Mouse (Mus musculus): ENCODE measurements at regions not wholly inside any gene's neighbourhood (a gene's known extent, or its start where the extent isn't known, plus 50 kb on each side); places are given as distances from the start of the nearest gene placed in this dataset.

DNA sequence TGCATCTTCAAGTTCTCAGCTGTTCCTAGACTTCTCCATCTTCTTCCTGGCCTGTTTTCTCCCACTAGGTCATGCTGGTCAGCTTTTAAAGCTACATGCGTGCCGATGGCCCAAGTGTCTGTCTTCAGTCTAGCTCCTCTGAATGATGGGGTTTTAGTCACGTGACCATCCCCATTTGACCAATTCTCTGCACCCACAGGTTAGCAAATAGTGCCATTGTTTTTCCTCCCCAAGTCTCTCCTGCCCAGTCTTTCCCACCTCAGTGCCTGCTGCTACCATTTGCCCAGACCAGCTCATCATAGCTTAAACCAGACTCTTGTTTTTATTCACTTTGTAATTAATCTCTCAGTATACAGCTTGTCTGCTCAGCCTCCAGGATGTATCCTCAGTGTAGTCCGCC, 62.3 kb downstream of the Zfp706 start:
- no peak for DNase-seq (ENCODE audit: low spot score)

DNA sequence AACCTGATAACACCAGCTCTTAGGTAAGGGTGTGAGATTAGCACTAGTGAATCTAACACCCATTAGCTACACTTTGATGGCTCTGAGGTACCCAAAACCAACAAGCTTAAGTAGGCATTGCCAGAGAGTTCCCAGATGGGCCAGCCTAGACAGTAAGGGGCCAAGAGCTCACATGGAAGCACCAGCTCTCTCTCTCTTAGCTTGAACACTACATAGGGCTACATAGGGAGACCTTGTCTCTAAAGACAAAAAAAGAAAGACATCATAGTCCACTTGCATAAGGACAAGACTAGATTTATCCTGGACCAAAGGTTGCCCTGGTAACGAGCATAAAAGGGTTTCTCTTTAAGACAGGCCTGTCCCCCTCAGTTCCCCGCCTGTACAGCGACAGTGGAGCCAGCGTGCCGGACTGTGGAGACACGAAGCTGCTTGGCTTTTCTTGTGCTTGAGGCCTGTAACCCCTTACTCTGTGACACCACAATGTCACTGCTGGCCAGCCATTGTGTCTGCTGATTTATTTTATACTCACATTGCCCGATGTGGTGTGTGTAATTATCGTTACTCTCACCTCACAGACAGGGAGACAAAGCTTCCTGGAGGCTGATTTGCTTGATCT, 62.9 kb downstream of the Zfp706 start:
- no peak for DNase-seq (ENCODE audit: low spot score)

DNA sequence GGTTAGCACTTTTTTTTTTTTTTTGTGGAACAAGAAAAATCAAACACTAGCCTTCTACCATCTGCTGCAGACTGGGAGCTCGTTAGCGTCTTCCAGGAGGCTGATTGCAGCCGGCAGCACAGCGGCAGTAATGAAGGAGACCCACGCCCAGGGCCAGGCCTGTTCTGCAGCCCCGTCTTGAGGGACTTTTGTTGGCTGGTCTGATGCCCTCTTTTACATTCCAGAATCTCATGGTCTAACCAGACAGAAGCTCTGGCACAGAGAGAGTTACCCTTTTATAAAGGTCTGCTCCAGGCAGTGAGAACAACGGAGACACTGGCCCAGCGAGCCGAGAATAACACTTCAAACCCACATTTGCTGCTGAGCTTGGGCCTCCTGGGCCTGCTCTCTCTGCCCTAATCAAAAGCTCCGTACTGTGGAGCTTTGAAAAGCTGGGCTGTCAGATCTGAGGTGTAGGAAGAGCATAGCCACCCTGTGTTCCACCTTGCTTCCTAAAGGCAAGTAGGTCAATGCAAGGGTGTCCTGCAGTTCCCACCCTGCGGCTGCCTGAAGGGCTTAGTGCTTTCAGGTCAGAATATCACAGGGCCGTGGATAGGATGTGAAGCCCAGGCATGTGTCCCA, 64.0 kb downstream of the Zfp706 start:
- DNase-seq (ENCODE audit: low spot score), result no peak

DNA sequence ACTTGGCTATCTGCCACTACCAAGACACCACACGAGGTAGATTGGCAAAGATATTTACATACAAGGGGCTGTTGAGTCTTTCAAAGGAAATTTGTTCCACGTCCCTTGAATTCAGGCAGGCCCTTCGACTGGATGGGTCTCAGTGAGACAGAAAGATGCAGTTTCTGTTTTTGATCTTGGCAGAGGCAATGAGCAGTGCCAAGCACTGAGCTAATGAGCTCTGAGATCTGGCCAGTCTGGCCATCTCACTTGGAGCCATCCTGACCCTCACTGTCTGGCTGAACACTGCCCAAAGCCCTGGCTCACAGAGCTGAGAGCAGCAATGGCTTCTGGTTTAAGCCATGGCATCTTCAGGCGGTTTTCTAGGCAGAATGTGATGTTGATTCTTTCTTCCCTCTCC, 65.3 kb downstream of the Zfp706 start:
- DNase-seq (ENCODE audit: low spot score), result no peak

DNA sequence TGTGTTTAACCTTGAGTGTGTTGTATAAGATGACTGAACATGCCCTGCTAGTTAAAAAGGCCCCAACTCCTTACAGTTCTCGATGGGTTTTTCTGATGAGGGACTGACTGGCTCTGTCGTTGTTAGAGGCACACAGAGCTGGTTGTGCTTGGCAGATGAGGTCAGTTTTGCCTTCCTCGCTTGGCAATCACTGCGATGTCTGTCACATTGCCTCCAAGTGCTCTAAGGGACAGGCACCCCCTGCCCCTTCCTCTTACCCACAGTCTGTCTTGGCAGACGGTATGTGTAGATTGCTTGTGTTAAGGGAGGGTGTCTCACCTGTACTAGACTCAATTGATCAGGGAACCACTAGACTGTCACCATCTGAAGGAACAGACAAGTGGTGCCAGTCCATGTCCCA, 65.8 kb downstream of the Zfp706 start:
- DNase-seq (ENCODE audit: low spot score), result no peak

DNA sequence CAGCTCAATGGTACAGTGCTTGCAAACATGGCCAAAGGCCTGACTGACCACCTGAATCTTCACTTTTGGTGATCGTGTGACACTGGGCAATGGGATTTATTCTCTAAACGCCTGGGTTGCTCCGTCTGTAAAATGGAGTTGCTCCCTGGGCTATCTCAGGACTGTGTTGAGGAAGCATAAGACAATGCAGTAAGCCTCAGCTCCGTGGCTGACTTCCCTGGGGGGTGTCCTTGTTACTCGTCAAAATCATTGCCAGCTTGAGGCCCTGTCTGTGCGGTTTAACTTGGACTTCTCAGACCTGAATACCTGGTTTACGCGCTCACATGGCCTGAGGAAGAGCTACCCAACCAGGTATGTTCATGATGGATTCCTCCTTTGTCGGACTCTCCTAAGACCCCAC, 68.0 kb downstream of the Zfp706 start:
- DNase-seq (ENCODE audit: low spot score), result no peak

DNA sequence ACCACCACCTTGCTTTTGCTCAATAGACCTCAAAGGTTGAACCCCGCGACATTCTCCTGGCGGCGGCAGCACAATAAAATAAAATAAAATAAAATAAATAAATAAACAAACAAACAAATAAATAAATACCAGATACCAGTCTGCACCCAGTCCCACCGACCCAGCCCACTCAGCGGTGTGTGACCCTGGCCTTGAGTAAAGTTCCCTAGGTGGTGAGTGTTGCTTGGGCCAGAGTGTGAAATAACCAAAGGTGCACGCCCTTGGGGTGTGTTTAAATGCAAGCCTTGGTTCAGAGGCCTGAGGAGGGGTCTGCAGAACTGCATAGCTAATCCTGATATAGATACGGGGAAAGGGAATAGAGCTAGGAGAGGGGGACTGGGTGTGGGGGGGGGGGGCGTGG, 68.4 kb downstream of the Zfp706 start:
- no peak for DNase-seq (ENCODE audit: low spot score)

DNA sequence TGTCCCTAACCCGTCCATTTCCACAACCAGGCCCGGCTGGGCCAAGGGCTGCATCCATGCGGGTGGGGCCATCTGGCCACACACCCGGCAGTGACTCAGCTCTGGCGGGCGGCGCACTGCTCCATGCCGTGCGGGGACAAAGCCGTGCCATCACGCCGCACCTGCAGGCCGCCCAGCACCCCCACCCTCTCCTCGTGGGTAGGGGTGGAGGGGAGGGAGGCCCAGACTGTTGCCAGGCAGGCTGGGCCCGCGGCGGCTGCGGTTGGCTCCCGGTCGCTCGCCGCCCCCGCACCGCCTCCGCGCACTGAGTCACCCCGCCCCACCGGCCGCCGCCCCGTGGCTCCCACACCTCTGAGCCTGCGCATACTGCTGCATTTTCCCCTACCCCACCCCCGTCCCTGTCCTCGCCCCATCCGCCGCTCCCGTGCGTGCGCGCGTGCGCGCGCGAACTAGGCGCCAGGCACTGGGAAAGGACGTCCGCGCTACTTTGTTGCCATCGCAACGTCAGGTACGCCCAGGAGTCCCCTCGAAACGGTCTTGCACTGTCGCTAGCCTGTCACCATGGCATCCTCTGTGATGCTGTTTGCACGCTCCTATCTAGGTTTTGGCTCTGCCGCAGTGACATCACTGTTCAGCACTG, 68.9 kb downstream of the Zfp706 start:
- peak; percentile 87 for DNase-seq (ENCODE audit: low spot score)

DNA sequence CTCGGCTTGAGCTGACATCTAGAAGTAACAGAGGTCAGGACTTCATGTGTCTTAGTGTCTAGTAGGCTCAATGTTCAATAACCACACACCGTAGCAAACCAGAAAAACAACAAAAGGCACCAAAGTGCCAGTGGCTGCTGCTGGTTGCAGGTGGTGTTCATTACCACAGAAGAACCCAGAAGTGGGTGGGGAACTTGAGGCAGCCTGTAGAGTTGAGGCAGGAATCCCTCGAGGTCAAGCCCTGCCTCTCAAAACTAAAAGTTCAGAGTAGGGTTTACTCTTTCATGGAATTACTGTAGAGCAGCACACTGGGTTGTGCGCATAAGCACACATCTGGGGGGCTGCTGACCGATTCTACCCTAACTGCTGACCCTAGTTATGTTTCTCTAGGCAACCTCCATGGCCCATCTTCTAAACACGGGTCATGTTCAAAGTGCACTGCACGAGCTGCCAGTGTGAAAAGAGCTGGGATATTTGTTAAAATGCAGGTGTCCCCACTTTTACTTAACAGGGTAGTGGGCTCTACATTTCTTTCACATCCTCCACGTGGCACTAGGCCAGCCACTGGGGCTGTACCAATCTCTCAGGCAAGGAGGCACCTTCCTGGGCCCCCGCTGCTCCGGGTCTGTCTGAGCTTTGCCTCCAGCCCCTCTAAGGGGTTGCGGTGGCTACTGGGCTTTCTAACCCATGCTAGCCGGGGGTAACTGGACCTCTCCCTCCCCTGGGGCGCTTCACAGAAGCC, 69.6 kb downstream of the Zfp706 start:
- DNase-seq (ENCODE audit: low spot score), result no peak

DNA sequence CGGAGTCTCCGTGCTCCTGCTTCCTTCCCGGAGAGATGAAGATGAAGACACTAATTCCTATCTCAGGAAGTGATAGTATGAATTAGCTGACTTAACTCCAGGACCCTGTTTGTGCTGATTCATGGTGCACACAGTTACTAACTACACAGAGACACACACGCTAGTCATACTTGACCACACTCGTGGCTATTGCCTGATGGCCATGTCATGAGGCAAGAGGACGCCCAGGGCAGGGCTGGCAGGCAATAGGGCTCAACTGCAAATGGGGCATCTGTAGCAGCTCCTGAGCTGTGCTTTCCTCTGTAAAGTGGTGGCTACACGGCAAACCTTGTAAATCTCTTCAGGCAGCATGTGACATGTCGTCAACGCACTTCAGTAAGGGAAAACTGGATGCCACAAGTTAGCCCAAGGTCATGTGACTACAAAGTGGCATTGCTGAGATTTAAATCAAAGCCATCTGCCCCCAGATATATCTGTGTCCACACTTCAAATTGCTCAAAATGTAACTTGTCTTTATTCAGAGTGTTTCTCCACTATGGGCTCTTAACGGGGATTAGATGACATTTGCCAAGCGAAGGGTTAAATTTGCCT, 70.4 kb downstream of the Zfp706 start:
- no peak for DNase-seq (ENCODE audit: low spot score)

DNA sequence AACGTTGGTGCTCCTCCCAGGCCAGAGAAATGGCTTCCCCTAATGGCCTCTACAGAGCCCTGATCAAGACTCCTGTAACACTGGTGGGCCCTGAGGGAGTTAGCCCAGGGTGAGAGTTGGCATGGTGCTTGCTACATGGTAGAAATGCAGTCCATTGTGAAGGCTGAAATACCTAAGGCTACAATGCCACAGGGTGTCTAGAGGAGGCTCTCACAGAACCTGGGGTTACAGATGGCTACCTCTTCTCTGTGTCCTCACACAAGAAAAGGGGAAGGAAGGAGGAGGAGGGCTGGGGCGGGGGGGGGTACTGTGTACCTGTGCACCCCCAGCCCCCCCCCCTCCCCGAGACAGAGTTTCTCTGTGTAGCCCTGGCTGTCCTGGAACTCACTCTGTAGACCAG, 72.8 kb downstream of the Zfp706 start:
- no peak for DNase-seq (ENCODE audit: low spot score)

DNA sequence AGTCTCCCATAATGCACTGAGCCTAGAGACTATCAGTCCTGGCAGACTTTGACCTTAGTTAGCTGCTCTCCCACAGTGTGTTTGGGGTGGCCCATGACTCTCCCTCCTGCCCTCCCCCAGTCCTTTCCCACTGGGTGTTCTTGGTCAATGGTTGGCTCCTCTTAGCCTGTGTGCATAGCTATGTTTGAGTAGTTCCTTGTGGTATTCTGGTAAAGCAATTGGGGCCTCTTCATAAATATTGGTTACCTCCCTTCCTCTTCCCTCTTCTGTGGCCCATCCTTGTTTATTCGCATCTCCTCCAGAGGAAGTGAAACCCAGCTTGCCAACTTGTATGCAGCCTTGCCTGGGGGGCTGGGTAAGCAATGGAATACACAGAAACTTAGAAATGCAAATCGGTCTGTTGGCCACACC, 74.0 kb downstream of the Zfp706 start:
- no peak for DNase-seq (ENCODE audit: low spot score)

DNA sequence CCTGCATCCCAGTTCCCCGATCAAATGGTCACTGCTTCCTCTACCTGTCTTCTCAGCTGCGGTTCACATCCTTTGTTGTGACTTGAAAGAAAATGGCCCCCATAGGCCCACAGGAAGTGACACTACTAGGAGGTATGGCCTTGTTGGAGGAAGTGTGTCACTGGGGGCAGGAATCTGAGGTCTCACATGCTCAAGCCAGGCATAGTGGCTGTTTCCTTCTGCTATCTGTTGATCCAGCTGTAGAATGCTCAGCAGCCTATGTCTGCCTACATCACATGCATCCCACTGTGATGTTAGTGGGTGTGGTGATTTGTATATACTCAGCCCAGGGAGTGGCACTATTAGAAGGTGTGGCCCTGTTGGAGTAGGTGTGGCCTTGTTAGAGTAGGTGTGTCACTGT, 76.1 kb downstream of the Zfp706 start:
- DNase-seq (ENCODE audit: low spot score), result no peak

DNA sequence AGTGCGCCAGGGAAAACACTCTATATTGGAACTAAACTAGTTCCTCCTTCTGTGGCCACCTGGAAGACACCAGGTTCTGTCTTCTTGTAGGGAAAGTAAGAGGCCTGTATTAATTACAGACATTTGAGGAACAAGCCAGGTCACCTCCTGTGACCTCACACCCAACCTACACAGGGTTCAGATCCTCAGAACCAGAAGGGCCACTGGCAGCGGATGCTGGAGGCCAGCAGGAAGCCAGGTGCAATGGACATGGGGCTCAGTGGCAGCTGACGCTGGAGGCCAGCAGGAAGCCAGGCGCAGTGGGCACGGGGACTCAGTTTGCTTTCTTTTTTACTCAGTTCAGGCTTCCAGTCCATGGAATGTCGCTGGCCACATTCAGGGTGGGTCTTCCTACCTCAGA, 77.1 kb downstream of the Zfp706 start:
- DNase-seq (ENCODE audit: low spot score), result no peak

DNA sequence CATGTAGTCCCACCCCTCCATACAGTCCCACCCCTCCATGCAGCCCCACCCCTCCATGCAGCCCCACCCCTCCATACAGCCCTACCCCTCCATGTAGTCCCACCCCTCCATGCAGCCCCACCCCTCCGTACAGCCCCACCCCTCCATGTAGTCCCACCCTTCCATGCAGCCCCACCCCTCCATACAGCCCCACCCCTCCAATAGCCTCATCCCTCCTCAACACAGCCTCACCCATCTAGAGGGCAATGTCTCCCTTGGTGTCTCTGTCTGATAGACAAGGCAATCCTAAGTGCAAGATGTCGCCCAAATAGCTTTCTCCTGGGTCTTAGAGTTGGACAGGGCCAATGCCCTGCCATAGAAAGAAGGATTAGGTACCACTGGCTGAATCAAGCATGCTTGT, 77.8 kb downstream of the Zfp706 start:
- no peak for DNase-seq (ENCODE audit: low spot score)

DNA sequence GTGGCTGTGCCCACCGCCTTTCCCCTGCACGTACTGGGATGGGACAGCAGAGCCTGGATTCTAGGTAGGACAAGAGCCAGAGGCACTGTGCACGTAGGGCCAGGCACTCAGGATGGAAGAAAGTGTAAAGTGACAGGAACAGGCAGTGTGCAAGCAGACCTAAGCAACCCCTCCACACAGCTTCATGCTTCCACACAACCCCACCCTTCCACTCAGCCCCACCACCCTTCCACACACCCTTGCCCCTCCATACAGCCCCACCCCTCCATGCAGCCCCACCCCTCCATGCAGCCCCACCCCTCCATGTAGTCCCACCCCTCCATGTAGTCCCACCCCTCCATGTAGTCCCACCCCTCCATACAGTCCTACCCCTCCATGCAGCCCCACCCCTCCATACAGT, 78.5 kb downstream of the Zfp706 start:
- no peak for DNase-seq (ENCODE audit: low spot score)

DNA sequence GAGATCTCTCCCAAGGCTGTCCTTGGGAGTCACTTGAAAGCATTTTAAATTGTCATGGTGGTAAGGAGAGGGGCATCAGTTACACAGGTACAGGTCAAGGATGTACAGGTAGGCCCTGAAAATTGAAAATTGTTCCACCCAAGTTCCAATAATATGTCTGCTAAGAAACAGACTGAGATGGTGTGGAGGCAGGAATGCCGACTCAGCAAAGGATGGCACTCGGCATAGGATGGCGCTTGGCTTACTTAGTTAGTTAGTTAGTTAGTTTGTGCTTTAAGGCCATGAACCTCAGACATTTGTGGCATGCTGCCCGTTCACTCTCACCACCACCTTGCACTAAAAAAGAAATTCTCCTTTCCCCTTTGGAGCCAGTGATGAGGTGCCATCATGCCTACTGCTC, 78.9 kb downstream of the Zfp706 start:
- DNase-seq (ENCODE audit: low spot score), result no peak

DNA sequence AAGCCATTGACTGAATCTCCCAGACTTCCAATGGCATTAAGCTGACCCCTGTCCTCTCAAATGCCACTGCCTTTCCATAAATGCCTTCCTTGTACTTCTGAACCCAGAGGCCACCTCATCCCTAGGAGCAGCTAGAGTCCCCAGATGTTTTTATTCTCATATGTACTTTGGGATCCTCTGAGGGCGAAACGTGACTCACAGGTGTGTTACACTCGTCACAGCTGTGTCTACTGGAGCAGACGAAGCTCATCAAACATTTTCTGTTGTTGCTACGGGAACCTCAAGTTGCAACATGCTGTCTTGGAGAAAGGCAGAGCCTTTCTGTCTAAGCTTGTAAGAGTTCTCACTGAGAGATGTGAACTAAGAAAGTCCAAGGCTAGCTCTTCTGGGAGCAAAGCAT, 80.1 kb downstream of the Zfp706 start:
- no peak for DNase-seq (ENCODE audit: low spot score)

DNA sequence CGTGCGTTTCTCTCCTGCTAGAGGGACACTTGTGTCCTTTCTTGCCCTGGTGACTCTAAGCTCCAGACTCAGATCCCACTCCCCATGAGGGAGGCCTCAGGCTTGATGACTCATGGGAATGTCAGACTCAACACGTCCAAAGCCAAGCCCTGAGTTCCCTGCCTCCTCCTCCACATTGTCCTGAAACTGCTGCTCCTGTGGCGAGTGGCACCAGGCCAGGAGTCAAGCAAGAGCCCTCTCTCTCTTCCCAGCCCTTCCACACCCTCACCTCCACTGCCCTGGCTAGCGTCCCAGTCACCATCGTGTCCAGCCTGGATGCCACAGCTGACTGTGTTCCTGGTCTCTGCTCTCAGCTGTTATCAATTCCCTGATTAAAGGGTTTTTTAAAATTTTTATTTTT, 83.4 kb downstream of the Zfp706 start:
- no peak for DNase-seq (ENCODE audit: low spot score)

DNA sequence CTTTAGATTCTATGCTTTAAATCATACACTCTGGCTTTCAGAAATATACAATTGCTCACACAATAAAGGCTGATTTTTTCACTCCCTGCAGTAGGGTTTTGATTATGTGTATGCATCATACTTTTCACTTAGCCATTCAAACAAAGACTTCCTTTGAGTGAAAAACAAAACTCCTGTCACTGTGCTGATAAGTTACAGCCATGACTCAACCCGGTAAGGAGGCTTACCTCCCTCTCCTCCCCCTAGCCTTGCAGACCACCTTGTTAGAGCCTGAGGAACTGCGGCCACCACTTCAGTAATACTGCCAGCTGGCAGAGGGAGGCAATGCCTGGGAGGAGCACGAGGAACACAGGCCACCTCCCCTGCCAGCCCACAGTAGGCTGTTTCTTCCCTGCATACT, 86.2 kb downstream of the Zfp706 start:
- no peak for DNase-seq (ENCODE audit: low spot score)

DNA sequence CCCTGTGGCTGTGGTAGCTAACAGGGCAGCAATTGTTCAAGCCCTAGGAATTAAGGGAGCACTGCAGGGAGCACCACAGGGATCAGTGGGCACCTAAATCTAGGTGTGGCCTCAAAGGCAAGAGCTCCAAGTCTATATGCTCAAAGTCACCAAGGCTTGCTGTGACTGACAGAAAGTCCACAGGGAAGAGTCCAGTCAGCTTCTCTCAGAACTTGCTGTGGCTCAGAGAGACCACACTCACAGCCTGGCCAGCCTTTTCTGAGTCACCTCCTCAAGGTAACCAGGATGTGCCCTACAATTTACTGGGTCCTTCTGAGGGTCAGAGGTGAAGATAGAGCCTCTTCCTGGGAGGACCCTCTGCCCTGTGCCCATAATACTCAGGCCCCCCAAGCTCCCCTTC, 86.7 kb downstream of the Zfp706 start:
- DNase-seq (ENCODE audit: low spot score), result no peak

DNA sequence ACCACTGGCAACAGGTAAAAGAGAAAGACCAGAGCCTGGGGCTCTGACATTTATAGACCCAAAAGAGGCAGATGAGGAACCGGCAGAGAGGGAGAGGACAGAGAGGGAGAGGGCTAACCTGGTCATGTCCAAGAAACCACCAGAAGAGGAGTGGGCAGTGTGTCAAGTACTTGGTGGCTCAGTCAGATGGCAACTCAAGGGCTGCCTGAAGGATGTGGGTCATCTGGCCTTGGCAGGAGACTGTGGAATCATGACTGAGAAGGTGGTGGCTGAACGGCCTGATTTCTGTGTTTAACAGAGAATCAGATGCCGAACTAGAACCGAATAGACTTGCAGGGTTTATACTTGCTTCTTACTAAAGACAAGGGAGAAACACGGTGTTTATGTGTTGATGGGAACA, 87.9 kb downstream of the Zfp706 start:
- no peak for DNase-seq (ENCODE audit: low spot score)

All from gastrocnemius, adult 18-20 months (tissue).